Mouse (Mus musculus): Measurements from ENCODE around the gene Samd4b.
A peak's percentile ranks its signal among the peaks of the same experiment; 100 is the strongest.
"Not testable (repeated sequence)": the region's sequence is repeated elsewhere in the genome, so short reads cannot be mapped to it uniquely, and the experiment has no call there.

Gene Samd4b

DNA sequence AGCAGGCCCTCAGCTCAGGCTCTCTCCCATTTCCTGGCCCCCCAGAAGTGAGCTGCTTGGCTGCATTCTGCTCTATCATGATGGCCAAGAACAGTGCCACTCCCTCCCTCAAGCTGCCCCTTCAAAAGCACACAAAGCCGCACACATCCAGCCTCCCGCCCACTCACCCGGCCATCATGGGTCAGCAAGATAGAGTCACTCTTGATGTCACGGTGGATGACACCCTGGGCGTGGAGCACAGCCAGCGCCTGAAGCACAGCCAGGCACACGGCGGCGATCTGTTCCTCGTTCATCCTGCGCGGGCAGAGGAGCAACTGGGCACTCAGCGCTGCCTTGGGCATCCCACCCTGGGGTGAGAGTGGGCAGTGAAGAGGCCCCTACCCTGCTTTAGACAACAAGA, 35.6 kb downstream of the Samd4b start:
- no peak for DNase-seq (ENCODE audit: low spot score in 2 of 2)

DNA sequence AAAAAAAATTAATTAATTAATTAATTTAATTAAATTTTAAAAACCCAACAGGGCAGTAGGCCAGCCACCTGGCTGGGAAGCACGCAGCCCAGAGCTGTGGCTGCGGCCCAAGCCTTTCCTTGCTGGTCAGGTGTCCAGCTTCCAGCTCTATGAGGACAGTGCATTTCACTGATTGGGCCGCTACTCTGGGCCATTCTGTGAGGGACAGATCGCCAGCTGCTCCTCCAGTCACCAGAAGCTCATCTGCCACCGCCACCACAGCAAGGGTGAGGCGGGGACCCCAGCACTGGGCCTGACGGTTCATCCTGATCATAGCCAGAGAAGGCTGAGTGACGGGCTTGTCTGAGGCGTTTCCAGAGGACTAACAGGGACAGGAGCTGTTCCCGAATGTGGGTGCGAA, 36.0 kb downstream of the Samd4b start:
- no peak for DNase-seq (ENCODE audit: low spot score in 2 of 2)

DNA sequence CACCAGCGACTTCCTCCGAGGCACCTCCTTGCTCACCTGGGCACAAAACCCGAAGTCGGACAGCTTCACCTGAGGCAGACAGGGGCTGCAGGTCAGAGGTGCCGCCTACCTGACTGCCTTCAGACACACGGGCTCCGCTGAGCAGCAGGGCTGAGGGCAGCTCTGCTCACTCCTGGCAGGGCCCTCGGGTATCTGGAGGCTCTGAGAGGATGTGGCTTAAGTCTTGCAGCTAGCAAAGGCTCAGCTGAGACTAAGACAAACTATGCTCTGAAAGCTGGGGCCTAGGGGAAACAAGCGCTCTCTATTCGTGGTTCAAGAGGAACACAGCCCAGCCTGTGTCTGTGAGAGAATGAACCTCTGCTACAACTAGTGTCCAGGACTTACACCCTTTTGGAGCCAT, 37.1 kb downstream of the Samd4b start:
- no peak for DNase-seq (ENCODE audit: low spot score in 2 of 2)

- DNase-seq (ENCODE audit: low spot score in 2 of 2) = no peak
Observed at GRCm38 (mm10) chr7:28558486-28558885, 39.5 kb downstream of the Samd4b start.

- DNase-seq (ENCODE audit: low spot score in 2 of 2) = no peak
Observed at GRCm38 (mm10) chr7:28557708-28558107, 40.2 kb downstream of the Samd4b start.

GRCm38 (mm10) chr7:28557069-28557468, 40.9 kb downstream of the Samd4b start:
- no peak for DNase-seq (ENCODE audit: low spot score in 2 of 2)

GRCm38 (mm10) chr7:28555939-28556535, 41.9 kb downstream of the Samd4b start:
- DNase-seq (ENCODE audit: low spot score in 2 of 2) = no peak

GRCm38 (mm10) chr7:28553076-28553475, 44.9 kb downstream of the Samd4b start:
- DNase-seq (ENCODE audit: low spot score in 2 of 2) = no peak

DNA sequence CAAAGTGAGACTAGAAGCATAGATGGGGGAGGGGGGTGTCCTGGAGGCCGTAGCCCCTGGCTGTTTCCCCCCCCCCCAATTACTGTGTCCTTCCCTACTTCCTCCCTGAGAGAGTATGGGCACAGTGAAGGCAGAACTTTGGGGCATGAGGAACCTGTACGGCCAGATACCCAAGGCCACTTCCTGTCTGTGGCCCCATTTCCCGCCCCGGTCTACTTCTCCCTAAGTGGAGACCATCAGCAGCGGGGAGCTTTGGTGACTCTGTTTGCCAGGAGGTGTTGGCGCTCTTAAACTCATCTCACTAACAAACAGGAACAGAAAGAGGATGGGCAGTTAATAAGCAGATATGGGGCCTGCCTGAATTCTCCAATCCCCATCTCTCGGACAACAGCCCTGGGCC, 50.3 kb downstream of the Samd4b start:
- no peak for DNase-seq (ENCODE audit: low spot score in 2 of 2)

- DNase-seq (ENCODE audit: low spot score in 2 of 2) = no peak
Observed at GRCm38 (mm10) chr7:28547154-28547553, 50.8 kb downstream of the Samd4b start, which contains the start of gene Nccrp1. Nccrp1 (minus strand) TSS chr7:28547254.

DNA sequence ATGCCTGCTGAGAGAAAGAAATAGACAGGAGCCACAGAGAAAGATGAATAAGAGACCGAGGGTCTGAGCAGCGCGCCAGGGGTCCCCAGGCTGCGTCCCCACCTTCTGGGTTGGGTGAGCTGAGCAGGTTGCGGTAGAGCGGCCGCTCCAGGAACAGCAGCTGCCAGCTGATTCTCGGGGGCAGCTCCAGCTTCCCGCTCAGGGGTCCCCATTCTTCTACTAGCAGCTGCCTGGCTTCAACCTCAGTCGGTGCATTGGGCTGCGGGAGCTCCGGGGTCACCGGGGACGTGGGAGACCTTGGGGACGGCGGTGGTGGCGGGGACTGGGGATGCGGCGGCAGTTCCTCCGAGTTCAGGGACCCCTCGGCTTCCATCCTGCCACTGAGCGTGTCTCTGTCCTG, 51.3 kb downstream of the Samd4b start:
- no peak for DNase-seq (ENCODE audit: low spot score in 2 of 2)

GRCm38 (mm10) chr7:28545891-28546210, 52.1 kb downstream of the Samd4b start:
- no peak for DNase-seq (ENCODE audit: low spot score in 2 of 2)

GRCm38 (mm10) chr7:28545048-28545890, 52.7 kb downstream of the Samd4b start:
- no peak for DNase-seq (ENCODE audit: low spot score in 2 of 2)

DNA sequence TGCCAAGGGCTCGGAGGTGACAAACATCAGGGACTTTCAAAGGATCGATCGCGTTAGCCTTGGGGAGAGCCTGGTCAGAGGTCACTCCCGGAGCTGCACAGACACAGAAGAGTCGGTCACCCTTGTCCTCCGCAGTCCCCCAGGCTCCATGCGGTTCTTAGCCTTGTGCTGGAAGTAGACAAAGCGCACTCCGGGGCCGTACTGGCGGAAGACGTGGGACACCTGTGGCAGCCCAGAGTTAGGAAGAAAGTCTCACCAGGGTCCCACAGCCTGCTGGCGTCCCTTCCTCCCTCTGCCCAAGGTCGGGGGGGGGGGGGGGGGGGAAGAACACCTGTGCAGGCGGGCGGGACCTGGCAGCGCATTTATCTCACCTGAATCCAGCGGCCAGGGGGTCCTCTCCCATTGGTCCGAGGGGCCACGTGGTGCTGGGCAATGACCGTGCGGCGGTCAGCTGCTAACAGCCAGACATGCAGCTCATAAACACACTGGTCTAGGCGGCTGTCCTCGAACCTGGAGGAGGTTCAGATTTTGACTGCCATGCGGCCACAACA, 53.8 kb downstream of the Samd4b start:
- DNase-seq (ENCODE audit: low spot score in 2 of 2) = no peak

DNA sequence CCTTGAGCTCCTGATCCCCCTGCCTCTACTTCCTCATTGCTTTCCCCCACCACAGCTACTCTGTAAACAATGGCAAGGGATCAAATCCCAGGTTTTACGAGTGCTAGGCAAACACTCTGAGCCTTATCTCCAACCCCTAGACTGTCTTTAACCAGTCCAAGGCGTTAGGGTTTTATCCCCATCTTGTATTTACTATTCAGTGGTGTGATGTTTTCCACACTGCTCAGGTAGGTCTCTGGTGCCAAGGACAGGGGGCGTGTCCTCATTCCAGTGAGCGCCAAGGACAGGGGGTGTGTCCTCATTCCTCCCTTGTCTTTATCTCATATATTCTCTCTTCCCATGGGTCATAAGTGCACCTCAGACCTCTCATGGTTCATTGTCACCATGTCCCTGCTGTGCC, 57.4 kb downstream of the Samd4b start, which contains the start of gene Sycn:
TSS of gene Sycn (plus strand) at position 360 of the 400 bp plus-strand sequence.
- no peak for DNase-seq (ENCODE audit: low spot score in 2 of 2)

GRCm38 (mm10) chr7:28538886-28539285, 59.1 kb downstream of the Samd4b start:
- not testable (repeated sequence) for DNase-seq (ENCODE audit: low spot score in 2 of 2)

DNA sequence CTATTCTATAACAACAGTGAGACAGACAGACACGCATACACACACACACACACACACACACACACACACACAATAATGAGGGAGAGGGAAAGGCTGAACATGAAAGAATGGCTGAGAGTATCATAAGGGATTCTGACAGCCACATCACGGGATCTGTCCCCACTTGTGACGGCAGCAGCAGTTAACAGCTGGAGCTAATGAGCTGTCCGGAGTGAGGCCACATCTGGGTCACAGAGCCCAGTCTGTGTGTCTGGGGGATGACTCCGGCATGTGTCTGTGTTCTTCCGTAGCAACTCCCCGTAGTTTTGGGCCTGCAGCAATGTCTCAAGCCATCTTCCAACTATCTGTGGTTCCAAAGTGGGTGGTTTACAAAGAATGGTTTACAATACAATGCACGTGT, 65.9 kb downstream of the Samd4b start:
- DNase-seq (ENCODE audit: low spot score in 2 of 2) = no peak

- peak; percentile 28 to 53 for DNase-seq (ENCODE audit: low spot score in 2 of 2)
Observed at GRCm38 (mm10) chr7:28527922-28528719, 69.8 kb downstream of the Samd4b start.

- DNase-seq (ENCODE audit: low spot score in 2 of 2) = not testable (repeated sequence)
Observed at GRCm38 (mm10) chr7:28522536-28522935, 75.4 kb downstream of the Samd4b start, which contains the start of gene Ifnl3. Ifnl3 (plus strand) TSS chr7:28522836.

GRCm38 (mm10) chr7:28511441-28511840, 86.5 kb downstream of the Samd4b start:
- DNase-seq (ENCODE audit: low spot score in 2 of 2) = no peak

GRCm38 (mm10) chr7:28510405-28510974, 87.5 kb downstream of the Samd4b start, which contains the start of gene Ifnl2:
Ifnl2 (minus strand) TSS chr7:28510455.
- not testable (repeated sequence) for DNase-seq (ENCODE audit: low spot score in 2 of 2)

DNA sequence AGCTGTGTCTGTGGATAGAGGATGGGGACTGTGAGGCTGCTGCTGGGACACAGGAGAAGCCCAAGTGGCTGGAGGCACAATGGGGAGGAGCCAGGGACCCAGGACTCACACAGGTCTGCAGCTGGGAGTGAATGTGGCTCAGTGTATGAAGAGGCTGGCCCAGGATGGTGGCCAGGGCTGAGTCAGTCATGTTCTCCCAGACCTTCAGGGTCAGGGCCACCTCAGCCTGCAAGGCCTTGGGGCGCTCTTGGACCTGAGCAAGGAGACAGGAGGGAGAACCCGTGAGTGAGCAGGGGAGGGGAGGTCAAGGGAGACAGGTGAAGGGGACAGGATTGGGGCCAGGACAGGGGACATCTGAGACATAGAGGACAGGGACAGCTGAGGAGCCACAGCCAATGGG, 88.8 kb downstream of the Samd4b start:
- not testable (repeated sequence) for DNase-seq (ENCODE audit: low spot score in 2 of 2)

All from frontal cortex, postnatal 25 days (tissue).